Mouse (Mus musculus) retina, adult 2 months (tissue): Measurements from ENCODE around the gene Synrg.

Experiments
- DNase-seq: peaks from one replicate; pipeline ENCODE4 v3.0.0-alpha.2; 2012; ENCODE audit warnings: low read depth, low spot score

Gene Synrg

DNA sequence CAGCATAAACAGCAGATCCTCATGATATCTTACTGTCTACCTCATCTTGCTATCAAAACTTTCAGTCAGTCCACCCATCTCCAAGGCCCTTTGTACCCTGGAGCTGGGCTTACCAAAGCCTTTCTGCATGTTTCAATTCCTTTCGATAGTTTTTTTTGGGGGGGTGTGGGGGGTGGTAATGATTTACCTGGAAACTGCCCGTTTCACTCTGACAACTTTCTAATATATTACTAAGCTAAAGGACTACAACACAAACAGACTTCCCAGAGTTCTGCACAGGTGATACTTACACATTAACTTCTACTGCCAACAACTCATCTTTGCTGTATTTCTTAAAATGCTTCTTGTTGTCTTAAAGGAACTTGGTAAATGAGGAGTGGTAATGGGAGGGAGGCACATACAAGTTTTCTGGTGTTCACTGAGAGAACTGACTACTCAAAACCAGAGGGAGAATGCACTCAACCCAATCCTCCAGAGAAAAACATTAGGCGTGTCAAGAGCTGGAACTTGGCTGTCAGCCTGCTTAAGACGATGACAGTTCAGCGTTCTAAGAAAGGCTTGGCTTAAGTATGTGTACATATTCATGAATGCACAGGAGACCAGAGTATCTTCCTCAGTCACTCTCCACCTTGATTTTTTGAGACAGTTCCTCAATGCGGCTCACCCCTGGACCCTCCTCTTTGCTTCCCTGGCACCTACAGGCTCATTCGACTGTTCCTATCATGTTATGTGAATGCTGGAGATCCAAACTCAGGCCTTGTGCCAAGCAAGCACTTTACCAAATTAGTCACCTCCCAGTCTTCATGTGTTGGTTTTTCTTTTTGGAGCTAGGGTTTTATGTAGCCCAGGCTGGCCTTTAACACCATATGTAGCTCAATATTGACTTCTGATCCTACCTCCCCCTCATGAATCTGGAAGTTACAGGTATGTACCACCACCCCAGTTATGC is 109.9 kb downstream of the Synrg start:
- no peak for DNase-seq

DNA sequence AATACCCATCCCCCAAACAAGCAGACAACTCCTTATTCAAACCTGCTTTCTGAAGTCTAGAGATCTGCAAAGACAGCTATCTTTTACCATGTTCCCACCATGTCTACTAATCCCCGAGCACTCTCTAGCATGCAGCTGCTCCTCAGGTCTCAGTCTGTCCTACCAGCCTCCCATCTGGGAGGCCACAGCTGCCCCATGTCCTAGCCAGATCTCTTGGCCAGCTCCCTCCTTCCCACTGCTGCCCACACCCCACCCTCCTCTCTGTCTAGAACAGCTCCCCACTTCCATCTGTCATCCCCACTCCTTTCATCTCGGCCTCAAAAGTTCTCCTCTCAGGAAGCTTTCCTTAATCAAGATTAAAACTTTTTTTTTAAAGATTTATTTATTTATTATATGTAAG is 112.8 kb downstream of the Synrg start:
- DNase-seq, result no peak

DNA sequence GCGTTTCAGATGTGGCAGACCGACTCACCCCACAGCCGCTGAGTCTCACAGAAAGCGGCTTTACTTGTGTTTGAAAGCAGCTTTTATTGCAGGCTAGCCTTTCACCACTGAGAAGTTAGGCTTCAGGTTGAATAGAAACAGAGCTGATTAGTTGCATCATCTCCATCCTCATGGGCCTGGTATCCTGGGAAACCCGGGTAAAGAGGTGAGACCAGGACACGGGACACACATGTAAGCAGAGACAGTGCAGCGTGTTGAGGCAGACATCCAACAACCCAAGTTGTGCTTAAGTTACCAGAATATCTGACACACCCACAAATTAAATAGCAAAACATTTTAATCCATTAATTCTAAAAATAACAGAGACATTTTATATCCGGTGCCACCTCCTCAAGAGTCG is 114.4 kb downstream of the Synrg start:
- DNase-seq, result no peak

- no peak for DNase-seq
These were observed 115.1 kb downstream of the Synrg start for GRCm38 (mm10) chr11:84079361-84079760.

- no peak for DNase-seq
These were observed 115.7 kb downstream of the Synrg start for GRCm38 (mm10) chr11:84079887-84080286.

- DNase-seq, result no peak
These were observed 116.1 kb downstream of the Synrg start for GRCm38 (mm10) chr11:84080327-84080726.

- DNase-seq, result no peak
These were observed 117.7 kb downstream of the Synrg start for GRCm38 (mm10) chr11:84081901-84082300.

DNA sequence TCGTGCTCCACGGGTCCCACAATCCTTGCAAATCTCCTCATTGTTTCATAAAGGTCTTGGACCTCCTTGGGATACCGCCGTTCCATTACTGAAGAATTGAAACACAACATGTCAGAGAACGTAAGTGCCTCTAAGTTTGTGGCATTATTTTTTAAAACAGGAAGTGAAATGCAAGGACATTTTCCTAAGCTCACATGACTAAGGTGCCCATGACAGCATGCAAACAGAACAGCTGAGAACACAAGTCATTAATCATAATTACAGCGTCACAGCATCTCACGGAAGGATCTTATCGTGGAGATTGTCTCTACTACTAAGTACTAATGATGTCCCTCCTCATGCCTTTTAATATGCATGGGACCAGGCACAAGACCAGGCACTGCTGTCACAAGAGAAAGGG is 126.3 kb downstream of the Synrg start:
- no peak for DNase-seq
